Mouse (Mus musculus) ES-Bruce4 (cell line): ENCODE measurements around the gene Umodl1.
A peak's percentile ranks its signal among the peaks of the same experiment; 100 is the strongest.

ENCODE experiments used
- CTCF ChIP-seq: IDR thresholded peaks from one replicate; pipeline ENCODE4 v1.8.1; 2011; ENCODE audit warnings: low read depth, low read length
- EP300 ChIP-seq: IDR thresholded peaks from 2 replicates; pipeline ENCODE4 v1.6.1; 2011; ENCODE audit warnings: low read depth, low read length; ENCODE audit not compliant: insufficient read depth
- POLR2A ChIP-seq: IDR thresholded peaks from one replicate; pipeline ENCODE4 v1.8.1; 2011; ENCODE audit warnings: low read length; ENCODE audit not compliant: insufficient read depth

- TF ChIP-seq CTCF: no peak
- no peak for TF ChIP-seq POLR2A
- peak; percentile 85 for TF ChIP-seq EP300
These were observed 78.8 kb downstream of the Umodl1 start for GRCm38 (mm10) chr17:31033251-31033650.
